Mouse (Mus musculus): Measurements from ENCODE around the gene Gm16867. TPM values are rescaled to one million over a fixed set of nuclear protein-coding genes. Genes with fewer than 3 reads are reported as not detected.
"Not testable (repeated sequence)": the region's sequence is repeated elsewhere in the genome, so short reads cannot be mapped to it uniquely, and the experiment has no call there.

The Gm16867 gene
- 1 to 10 TPM; 1.7 to 3.2 TPM for total RNA-seq (2021)
- long read RNA-seq, experiment 1, partial matches to known transcripts = 0 of 3 reads
- long read RNA-seq, experiment 1, other reads (novel, unspliced or antisense) = 0 of 3 reads
- long read RNA-seq, experiment 2, partial matches to known transcripts = 0 of 2 reads
- long read RNA-seq, experiment 2, other reads (novel, unspliced or antisense) = 2 of 2 reads

DNA sequence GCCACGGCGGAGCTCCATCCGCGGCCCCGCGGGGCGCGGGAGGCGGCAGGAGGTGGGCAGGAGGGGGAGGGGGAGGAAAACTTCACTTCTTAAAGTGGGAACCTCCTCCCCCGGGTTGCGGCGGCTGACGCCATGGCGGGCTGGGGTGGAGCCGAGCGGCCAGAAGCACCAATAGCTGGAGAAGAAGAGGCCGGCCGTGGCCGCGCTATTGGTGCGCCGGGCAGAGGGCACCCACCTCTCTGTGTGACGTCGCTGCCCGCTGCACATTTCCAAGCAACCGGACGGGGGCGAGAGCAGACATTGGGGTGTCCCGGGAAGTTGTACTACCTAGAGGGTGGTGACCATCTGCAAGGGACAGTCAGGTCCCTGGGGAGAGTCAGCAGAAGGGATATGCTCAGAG lies at the start of gene Gm16867:
Gene Gm16867, minus strand, starts transcription at position 189 of the 400 bp plus-strand sequence.
- DNase-seq (ENCODE audit: low spot score in 2 of 2) = not testable (repeated sequence)

- DNase-seq (ENCODE audit: low spot score in 2 of 2) = not testable (repeated sequence)
Measured at GRCm38 (mm10) chr14:69547310-69547709, 44.1 kb upstream of the Gm16867 start.

- not testable (repeated sequence) for DNase-seq (ENCODE audit: low spot score in 2 of 2)
Measured at GRCm38 (mm10) chr14:69545052-69545451, 41.9 kb upstream of the Gm16867 start.

DNA sequence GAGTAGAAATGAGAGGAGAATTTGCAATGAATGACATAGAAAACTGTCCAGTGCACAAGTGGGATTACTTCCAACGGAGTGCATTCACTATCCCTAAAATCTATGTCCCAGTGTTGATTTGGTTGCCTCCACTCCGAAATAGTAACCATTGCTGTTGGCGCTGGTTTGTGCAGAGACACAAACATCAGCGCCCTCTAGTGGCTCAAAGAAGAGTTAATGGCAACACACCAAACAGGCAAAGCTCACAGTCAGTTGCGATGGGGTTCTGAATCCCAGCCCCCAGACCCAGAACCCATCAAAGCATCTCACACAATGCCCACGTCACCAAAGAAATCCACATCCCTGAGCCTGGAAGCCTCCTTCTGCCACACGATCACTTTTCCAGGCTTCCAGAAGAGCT lies 40.9 kb upstream of the Gm16867 start:
- not testable (repeated sequence) for DNase-seq (ENCODE audit: low spot score in 2 of 2)

DNA sequence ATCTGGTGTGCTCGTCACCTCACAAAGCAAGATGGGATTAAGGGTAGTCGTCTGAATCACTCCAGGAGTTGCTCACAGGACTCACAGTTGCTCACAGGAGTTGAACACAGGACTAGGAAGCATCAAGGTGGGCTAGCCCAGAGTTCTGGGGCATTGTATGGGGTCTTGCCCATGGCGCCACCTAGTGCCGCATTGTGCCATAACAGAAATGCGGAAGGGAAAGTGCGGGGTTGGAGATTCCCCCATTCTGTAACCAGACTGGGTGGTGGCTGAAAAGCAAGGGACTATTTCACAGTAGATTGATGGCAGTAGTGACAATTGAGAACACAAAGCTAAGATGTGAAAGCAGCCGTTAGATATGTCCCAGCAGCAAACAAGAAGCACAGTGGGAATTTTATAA lies 39.5 kb upstream of the Gm16867 start:
- DNase-seq (ENCODE audit: low spot score in 2 of 2) = not testable (repeated sequence)

DNA sequence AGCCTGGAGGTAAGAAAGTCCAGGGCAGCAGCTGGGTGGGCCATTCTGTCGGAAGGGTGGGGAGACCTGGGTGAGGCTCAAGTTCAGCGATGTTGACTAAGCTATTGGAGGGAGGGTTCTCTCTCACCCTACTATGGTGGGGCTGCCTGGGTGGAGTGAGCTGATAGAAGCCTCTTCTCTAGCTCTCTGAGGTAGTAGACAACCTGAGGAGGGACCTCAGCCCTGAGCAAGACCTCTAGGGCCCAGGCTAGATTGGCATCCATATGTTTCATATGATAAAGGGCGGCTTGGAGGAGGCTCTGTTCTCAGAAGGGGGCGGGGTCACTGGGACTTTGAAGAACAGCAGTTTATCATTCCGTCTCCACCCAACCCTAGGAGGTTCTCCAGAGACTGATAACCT lies 37.0 kb upstream of the Gm16867 start:
- not testable (repeated sequence) for DNase-seq (ENCODE audit: low spot score in 2 of 2)

DNA sequence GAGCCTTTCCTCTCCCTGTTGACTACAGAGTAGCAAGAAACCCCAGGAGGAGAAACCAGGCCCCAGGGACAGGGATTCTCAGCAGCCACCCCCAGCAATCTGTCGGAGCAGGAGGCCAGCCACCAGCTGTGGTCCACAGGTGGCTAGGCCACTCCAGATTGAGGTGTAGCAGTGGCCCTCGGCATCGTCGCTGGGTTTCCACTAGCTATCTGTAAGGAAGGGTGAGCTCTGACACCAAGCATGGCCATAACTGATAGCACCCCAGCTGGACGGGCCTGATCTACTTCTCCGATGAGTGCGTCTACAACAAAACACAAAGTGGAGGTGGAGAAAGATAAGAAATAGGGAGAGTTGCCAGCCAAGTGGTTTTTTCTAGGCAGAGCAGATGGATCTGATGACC lies 33.4 kb upstream of the Gm16867 start:
- DNase-seq (ENCODE audit: low spot score in 2 of 2) = not testable (repeated sequence)

DNA sequence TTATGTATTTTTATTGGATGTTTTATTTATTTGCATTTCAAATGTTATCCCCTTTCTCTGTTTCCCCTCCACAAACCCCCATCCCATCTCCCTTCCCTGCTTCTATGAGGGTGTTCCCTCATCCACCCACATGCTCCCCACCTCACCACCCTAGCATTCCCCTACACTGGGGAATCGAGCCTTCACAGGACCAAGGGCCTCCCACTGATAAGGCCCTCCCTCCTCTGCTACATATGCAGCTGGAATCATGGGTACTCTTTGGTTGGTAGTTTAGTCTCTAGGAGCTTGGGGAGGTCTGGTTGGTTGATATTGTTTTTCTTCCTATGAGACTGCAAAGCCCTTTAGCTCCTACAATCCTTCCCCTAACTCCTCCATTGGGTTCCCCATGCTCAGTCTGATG lies 23.0 kb upstream of the Gm16867 start:
- DNase-seq (ENCODE audit: low spot score in 2 of 2) = not testable (repeated sequence)

GRCm38 (mm10) chr14:69523001-69523400 lies 19.8 kb upstream of the Gm16867 start:
- not testable (repeated sequence) for DNase-seq (ENCODE audit: low spot score in 2 of 2)

DNA sequence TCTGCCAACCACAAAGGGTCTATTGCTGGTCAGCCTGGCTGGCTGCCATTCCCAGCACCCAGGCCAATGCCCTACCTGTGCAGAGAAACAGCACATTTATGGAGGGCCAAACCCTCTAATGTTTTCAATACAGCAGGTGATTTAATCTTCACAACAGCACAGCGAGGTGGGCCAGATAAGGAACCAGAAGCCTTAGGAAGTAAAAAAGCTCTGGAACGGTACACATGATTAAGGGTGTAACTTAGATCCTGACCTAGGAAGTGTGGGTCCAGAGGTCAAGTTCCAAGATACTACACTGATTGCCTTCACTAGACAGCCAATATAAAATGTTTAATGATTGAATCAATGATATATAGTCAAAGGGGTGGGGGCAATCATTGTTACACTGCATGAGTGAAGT lies 17.6 kb upstream of the Gm16867 start:
- DNase-seq (ENCODE audit: low spot score in 2 of 2) = not testable (repeated sequence)

GRCm38 (mm10) chr14:69512449-69512848 lies 9.3 kb upstream of the Gm16867 start, which contains the start of gene Gm27179:
Gene Gm27179 (minus strand): TSS chr14:69512549.
- not testable (repeated sequence) for DNase-seq (ENCODE audit: low spot score in 2 of 2)

DNA sequence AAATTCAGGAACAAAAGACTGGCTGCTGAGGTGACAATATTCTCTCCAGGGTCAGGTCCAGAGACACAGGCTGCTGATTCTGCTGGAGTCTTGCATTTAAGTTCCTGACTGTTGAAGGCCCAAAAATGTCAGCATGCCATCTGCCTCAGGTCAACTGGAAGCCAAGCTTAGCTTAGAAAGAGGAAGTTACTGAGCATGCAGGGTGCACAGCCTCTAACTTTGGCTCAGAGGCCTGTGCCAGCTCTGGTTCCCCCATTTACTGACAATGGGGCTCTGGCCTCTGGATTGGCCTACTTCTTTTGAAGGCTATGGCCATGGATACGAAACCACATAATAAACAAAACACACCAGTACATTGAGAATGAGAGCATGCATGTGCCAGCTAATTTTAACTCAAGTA lies 3.8 kb upstream of the Gm16867 start:
- not testable (repeated sequence) for DNase-seq (ENCODE audit: low spot score in 2 of 2)

GRCm38 (mm10) chr14:69502440-69503150 lies 567 bp downstream of the Gm16867 start:
- DNase-seq (ENCODE audit: low spot score in 2 of 2) = not testable (repeated sequence)

DNA sequence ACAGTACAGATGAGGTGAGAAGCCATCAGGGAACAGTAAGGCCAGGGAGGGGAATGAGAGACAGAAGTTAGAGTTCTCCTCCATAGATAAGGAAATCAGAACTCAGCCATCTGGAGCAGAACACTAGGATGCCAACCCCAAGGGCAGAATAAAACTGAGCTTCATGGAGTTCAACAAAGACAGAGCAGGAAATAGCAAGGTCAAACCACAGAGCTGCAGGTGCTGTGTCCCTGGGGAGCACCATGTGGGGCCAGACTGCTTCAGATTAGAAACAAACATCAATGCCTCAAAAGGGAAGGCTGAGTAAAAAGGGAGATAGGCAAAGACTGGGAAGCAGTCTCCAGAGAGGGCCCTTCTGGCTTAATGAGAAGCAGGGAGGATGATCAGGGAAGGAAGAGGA lies 6.9 kb downstream of the Gm16867 start:
- not testable (repeated sequence) for DNase-seq (ENCODE audit: low spot score in 2 of 2)

- not testable (repeated sequence) for DNase-seq (ENCODE audit: low spot score in 2 of 2)
Measured at GRCm38 (mm10) chr14:69494946-69495345, 8.2 kb downstream of the Gm16867 start.

- not testable (repeated sequence) for DNase-seq (ENCODE audit: low spot score in 2 of 2)
Measured at GRCm38 (mm10) chr14:69494522-69494921, 8.6 kb downstream of the Gm16867 start.

GRCm38 (mm10) chr14:69488001-69488400 lies 15.2 kb downstream of the Gm16867 start:
- not testable (repeated sequence) for DNase-seq (ENCODE audit: low spot score in 2 of 2)

GRCm38 (mm10) chr14:69485466-69486135 lies 17.6 kb downstream of the Gm16867 start:
- DNase-seq (ENCODE audit: low spot score in 2 of 2) = not testable (repeated sequence)

GRCm38 (mm10) chr14:69473941-69474646 lies 29.1 kb downstream of the Gm16867 start:
- DNase-seq (ENCODE audit: low spot score in 2 of 2) = not testable (repeated sequence)

GRCm38 (mm10) chr14:69473322-69473721 lies 29.8 kb downstream of the Gm16867 start:
- DNase-seq (ENCODE audit: low spot score in 2 of 2) = not testable (repeated sequence)

DNA sequence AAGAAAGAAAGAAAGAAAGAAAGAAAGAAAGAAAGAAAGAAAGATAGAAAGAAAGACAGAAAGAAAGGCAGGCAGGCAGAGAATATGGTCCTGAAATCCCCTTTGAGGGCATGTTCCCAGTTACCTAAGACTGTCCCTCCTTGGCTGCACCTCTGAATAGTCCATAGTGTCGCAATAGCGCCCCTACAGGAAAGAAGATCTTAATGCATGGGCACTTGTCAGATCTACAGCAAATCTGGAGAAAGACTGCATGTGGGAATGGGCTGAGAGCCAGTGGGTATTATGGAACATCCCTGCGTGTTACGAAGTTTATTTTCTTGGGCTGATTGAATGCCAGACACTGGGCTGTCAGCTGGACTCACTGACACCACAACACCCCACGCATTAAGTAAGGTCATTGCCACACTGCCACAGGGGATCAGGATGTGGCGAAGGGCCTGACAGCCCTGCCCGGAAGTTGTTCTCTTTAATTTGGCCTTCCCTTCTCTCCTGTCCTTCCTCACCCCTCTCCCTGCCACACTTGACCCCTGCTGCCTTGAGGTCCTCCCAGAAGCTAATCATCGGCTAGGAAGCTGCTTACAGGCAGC lies 32.9 kb downstream of the Gm16867 start:
- not testable (repeated sequence) for DNase-seq (ENCODE audit: low spot score in 2 of 2)
